Mouse (Mus musculus) bone marrow macrophage, adult 2 months (primary cell): Measurements from ENCODE around the gene Reln.

ENCODE experiments used
- CTCF ChIP-seq: IDR thresholded peaks from 2 replicates; pipeline ENCODE4 v1.5.1; 2012; ENCODE audit warnings: low read depth, mild to moderate bottlenecking, low read length, moderate library complexity
- POLR2A ChIP-seq: IDR thresholded peaks from 2 replicates; pipeline ENCODE4 v1.6.1; 2012; ENCODE audit warnings: mild to moderate bottlenecking, low read depth, low read length, borderline replicate concordance

DNA sequence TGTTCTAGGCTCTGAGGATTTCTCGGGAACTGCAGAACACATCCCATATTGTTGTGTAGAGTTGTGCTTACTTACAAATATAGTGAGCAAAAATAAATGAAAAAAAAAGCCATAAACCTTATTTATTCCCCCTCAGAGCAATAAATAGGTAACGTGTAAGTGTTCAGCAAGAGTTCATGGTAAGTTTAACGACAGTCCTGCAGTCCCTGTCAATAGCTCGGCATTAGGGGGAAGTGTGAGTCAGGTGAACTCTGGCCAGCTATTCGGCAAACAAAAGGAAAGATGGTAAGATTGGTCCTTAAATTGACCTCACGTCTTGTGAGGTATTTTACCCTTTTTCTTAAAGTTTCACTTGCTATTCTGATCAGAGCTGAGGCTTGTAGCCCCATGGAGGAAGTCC, 497.1 kb downstream of the Reln start:
- TF ChIP-seq POLR2A, result no peak
- no peak for TF ChIP-seq CTCF
